Comparison of ENCODE assay signal across 21 mouse cellular contexts in genomic region chr15:79807050-79807449, GRCm38 (mm10). TPM values are rescaled to one million over a fixed set of nuclear protein-coding genes. Genes with fewer than 3 reads are reported as not detected.
"Had no signal": no experiment of that assay in that cellular context is flagged by ENCODE, and none has a peak within 500 bp of the region (broad histone marks: within the 10 kb centered on the region; RNA-seq: fewer than 3 reads in every experiment).

No protein-coding gene starts in this region.

- H3K4me3 ChIP-seq: lung, embryonic 15.5 days; megakaryocyte, embryonic 14.5 days; midbrain, embryonic 13.5 days; midbrain, embryonic 15.5 days; neural tube, embryonic 12.5 days; stomach, embryonic 15.5 days had no signal

- H3K27ac ChIP-seq: lung, embryonic 15.5 days; macrophage; midbrain, embryonic 13.5 days; midbrain, embryonic 15.5 days; neural tube, embryonic 12.5 days; stomach, embryonic 15.5 days; stomach, postnatal 0 days had no signal

- ATAC-seq: lung, postnatal 0 days; midbrain, embryonic 13.5 days; midbrain, embryonic 15.5 days had no signal

- DNase-seq: lung, adult 2 months; lung, postnatal 14 days; lung, postnatal 36 days; right cerebral cortex, postnatal 14 days; thymus, adult 2 months; thymus, postnatal 25 days; thymus, postnatal 4 days had no signal

- H3K9me3 ChIP-seq: lung, embryonic 15.5 days; megakaryocyte, embryonic 14.5 days; midbrain, embryonic 13.5 days; midbrain, embryonic 15.5 days; neural tube, embryonic 12.5 days; stomach, embryonic 15.5 days had no signal

- H3K4me2 ChIP-seq: lung, embryonic 15.5 days; midbrain, embryonic 11.5 days; midbrain, embryonic 13.5 days; midbrain, embryonic 15.5 days; neural tube, embryonic 12.5 days; stomach, embryonic 15.5 days had no signal

- H3K9ac ChIP-seq: lung, embryonic 15.5 days; midbrain, embryonic 13.5 days; midbrain, embryonic 15.5 days; neural tube, embryonic 12.5 days; stomach, embryonic 15.5 days had no signal

- H3K36me3 ChIP-seq: lung, embryonic 15.5 days; midbrain, embryonic 13.5 days; midbrain, embryonic 15.5 days; neural tube, embryonic 12.5 days; stomach, embryonic 15.5 days had no signal

RNA-seq across cellular contexts. Expression of gene Nptxr, which starts 2.5 kb away (rescaled TPM):
- total RNA-seq: monocyte, adult 5-6 weeks had no signal

RNA-seq across cellular contexts. Expression of gene Npcd, which starts 27.0 kb away (rescaled TPM):
- total RNA-seq: megakaryocyte progenitor cell, adult 5-6 weeks; monocyte, adult 5-6 weeks; neutrophil, adult 5-6 weeks had no signal
- polyA plus RNA-seq: lung, postnatal 0 days; macrophage; midbrain, embryonic 11.5 days; stomach, embryonic 15.5 days; stomach, postnatal 0 days; testis, adult 2 months had no signal
